Mouse (Mus musculus) CD4-positive helper T cell, adult 2 months (primary cell): ENCODE data around the gene Hand1.
"Not testable (repeated sequence)": the region's sequence is repeated elsewhere in the genome, so short reads cannot be mapped to it uniquely, and the experiment has no call there.

Experiments
- DNase-seq: peaks from one replicate; pipeline ENCODE4 v3.0.0-alpha.2; 2012; ENCODE audit warnings: low read depth, missing footprints, low spot score

Gene Hand1

DNA sequence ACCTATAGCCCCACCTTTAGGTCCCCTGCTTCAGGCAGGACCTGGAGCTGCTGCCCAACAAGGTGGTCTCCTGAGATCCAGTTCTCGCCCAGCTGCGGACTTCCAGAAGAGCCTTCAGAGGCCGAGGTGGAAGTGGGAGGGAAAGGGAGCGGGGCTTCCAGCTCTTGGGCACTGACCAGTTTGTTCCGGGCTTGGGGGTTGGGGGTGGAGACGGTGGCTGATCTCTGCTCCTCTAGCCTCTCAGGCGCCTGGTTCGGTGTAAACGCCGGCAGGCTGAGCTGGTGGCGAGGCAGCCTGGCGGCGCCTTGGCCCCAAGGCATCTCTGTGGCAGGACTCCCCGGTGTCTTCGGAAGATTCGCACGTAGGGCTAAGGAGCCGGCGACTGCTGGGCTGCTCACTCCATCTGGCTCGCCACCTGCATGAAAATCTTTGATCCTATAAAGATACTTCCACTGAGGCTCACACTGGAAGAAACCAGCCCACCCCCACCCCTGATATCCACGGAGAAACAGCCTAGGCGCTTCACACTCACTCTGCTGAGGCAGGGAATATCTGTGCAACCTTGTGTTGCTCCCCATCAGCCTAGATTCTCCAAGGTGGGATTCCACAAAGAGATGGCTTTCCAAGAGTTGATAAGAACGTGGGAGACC lies at the start of gene Hand1:
Gene Hand1 (minus strand): TSS at position 267 of the 650 bp plus-strand sequence.
- no peak for DNase-seq

DNA sequence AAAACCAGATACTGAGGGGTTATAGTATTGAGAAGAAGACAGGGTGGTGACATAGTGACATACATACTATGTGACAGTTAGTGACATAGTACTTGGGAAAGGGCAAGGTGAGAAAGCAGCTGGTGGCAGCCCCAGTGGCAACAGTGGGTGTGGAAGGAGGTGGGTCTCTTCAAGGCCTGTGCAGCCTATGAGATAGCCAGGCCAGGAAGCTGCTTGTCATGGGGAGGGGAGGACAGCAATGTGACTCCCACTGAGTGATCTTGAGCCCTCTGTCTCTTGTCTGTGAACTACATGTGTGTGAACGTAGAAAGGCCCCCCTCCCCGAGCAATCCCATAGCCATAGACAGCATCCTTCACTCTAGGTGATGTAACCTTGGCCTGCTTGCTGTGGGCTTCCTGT lies 43.5 kb upstream of the Hand1 start:
- no peak for DNase-seq

DNA sequence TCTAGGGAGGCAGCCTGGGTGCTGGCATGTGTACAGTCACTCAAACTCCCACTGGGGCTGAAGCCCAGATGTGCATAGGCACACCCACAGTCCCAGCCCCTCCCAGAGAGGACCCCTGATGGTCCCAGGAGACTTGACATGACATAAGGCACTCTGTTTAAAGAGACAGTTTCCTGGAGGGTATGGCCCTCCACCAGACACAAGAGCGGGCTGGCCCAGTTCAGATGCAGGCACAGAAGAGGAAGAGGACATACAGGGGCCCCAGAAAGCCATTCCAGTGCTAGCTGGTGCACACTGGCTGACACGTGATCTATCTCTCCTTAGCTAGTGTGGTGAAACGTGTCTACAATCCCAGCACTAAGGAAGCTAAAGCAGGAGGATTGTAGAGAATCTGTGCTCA lies 40.4 kb upstream of the Hand1 start:
- no peak for DNase-seq

DNA sequence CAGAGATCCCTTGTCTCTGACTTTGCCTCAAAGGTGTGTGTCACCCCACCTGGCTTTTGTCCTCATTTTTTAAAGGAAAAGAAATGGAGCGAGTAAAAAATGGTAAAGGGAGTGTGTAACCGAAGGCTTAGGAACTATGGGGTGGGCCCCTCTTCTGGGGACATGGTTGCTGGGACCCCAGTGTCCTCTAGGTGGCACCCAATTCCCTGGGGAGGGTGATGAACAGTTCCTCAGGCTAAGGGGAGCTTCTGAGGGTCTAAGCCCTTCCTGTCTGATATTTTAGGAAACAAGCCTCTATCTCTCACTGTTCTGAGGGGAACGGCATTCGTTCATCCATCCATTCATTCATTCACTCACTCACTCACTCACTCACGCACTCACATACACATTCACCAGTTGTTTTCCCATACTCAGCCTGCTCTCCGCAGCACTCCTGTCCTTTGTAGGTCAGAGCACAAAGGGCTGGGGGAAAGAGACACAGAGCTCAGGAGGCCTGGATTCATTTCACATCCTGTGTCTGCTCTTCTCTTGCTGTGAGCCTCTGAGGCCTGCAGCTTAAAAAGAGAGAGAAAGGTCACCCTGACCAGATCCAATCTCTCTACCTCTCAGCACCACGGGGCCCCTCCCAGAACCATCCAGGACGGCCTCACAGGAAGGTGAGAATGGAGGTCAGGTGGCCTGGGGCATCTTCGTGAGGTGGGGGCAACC lies 36.3 kb upstream of the Hand1 start:
- DNase-seq = no peak

DNA sequence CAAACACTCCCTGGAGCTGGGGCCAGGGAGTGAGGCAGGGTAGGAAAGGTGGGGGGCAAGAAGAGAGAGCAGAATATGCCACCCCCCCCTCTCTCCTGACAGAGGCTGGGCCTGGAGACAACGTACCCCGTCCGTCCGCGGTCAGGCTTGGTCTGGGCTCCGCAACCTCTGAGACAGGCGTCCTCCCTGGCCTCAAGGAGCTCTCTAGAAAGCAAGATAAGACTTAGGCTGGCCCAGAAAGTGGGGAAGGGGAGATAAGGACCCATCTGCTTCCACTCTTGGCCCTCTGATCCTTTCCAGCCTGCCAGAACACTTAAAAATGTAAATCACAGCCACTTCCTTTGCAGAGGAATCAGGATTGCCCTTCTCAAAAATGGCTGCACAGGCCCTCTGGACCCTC lies 33.8 kb upstream of the Hand1 start:
- DNase-seq = no peak

DNA sequence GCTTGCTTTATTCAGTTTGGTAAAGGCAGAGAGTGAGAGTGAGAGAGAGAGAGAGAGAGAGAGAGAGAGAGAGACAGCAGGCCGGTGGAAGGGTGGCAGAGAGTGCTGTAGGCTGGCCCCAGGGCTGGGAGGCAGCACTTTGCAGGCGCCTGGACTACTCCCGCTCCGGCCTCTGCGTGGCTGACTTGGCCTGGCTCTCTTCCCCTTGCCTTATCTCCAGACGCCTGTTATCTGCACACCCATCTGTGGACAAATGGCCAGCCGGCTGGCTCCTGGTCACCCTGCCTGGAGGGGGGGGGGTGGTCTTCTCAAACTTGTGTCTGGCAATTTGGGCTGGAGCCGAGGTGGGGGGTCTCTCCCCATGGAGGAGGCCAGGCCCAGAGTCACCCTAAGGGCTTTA lies 32.0 kb upstream of the Hand1 start:
- DNase-seq = no peak

DNA sequence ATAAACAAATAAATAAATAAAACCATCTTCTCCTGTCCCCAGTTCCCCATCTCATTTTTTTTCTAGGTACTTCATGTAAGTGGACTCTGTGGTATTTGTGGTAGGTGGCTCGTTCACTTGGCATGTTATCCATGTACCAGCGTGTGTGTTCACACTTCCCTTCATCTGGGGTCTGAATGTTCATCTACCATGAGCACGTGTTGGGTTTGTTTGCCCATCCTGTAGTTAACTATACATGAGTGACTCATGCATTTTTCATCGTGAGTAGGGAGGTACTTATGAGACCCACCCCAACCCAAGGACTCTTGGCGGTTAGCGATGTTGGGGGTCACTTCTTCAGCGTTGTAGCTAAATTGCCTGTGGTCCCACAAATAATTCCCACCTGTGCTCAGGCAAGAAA lies 29.5 kb upstream of the Hand1 start:
- DNase-seq = no peak

DNA sequence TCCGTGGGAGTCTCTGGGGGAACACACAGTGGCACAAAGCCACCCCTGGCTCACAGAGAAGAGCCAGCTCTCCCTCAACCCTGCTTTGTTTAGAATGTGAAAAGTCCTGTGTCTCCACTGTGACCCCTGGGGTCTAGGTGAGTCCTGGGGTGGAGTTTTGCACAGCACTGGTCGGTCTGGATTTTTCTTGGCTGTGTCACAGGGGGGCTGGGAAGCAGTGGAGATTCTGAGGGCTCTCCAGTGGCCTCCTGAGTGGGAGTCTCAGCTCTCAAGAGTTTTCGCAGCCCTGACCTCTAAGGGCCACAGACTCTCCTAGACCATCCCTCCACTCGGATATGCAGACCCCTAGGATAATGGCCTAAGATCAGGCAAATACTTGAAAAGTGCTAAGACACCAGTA lies 25.1 kb upstream of the Hand1 start:
- no peak for DNase-seq

DNA sequence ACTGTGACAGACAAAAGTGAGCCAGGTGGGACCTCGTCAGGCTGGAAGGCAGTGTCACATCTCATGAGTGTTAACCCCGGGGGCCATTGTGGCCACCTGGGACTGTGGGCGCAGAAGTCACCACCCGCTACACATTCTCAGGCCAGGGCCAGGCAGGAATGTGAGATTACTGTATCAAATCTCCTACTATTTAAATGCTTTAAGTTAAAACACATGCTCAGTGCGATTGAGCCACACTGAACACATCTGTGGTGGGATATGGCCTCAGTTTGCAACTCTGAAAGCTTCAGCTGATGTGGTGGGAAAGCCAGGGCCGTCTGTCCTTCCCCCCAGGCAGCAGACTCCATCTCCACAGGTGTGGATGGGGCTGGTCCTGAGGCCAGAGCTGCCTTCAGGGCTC lies 21.0 kb upstream of the Hand1 start:
- no peak for DNase-seq

DNA sequence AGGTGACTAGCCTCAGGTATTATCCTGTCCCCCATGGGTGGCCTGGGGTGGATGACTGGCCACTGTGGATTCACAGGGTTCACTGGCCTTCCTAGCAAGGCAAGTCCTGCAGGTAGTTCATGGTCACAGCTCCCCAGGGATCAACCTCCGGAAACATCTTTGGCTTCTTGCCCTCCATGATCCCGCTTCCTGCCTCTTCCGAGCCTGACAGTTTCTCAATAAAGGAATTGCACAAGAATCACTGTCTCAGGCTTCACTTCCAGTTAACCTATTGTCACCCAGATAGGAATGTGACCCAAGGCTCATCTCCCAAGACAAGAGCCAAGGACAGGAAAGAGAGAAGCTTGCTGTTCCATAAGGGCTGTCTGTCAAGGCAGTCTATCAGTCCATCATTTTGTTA lies 18.3 kb upstream of the Hand1 start:
- no peak for DNase-seq

DNA sequence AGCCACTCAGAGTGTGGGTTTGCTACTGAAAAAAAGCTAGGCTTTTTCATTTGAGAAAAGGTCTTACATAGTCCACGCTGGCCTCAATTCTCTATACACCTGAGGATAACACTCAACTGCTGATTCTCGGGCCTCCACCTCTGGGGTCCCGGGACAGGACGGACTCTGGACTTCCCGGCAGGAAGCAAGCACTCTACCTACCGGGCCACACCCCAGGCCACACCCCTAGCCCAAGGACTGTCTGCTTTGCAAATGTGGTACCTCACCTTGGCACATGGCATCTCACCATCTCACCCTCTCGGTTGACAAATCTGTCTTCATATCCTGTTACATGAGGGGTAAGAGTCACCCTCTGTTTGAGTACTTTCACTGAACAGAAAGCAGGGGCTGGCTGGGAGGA lies 17.7 kb upstream of the Hand1 start:
- no peak for DNase-seq

DNA sequence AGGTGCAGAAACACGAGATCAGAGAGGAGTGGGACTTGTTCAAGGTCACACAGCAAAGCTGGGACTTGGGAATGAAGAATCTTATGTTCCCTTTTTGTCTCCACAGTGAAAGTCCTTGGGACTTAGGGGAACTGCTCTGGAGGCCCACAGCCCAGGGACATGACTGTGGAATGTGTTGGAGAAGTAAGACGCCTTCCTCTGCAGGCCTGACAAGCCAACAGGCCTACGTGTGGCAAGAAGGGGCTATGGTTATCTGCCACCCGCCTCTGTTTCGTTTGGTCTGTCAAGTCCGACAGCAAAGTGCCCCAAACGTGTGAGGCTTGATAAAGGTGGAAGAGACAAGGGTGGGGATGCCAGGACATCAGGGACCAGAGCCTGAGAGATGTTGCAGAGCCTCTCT lies 14.8 kb upstream of the Hand1 start:
- DNase-seq = no peak

DNA sequence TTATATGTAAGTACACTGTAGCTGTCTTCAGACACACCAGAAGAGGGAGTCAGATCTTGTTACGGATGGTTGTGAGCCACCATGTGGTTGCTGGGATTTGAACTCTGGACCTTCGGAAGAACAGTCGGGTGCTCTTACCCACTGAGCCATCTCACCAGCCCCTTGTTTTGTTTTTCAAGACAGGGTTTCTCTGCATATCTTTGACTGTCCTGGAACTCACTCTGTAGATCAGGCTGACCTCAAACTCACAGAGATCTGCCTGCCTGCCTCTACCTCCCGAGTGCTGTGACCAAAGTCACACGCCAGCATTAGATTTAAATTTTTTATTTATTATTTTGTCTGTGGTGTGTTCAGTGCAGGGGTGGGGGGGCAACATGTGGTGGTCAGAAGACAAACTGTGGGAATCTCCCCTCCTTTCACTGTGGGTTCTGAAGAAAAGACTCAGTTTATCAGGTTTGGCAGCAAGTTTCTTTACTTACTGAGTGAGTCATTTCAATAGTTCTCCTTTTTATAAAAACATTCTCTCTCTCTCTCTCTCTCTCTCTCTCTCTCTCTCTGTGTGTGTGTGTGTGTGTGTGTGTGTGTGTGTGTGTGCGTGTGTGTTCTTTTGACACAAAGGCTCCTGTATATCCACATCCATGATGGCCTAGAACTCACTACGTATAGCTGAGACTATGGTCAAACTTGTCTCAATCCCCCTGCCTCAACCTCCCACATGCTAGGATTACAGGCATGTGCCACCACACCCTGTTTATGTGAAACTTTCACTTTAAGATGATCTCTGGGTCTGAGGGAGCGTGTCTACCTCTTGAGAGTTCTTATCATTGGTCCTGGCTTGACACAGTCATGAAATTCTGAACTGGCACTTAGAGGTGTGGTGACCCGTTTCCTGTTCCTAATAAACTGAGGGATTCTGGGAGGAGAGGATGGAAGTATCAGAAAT lies 14.1 kb upstream of the Hand1 start:
- DNase-seq = not testable (repeated sequence)

DNA sequence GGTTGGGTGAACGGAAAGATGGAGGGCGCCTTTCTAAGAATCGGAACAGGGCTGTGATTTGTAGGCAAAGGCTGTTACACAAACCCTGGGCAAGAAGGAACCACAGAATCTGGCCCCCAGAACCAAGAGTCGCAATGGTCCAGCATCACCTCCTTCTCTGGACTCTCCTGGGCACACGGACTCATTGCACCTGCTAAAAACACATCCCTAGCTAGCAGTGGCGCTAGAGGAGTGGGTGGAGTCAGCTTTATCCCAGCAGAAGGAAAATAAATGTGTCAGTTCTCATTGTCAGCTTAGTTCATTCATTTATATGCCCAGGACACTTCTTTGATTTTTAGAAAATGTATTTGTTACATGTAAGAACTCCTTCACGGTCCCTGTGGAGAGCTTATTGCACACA lies 8.8 kb upstream of the Hand1 start:
- no peak for DNase-seq

DNA sequence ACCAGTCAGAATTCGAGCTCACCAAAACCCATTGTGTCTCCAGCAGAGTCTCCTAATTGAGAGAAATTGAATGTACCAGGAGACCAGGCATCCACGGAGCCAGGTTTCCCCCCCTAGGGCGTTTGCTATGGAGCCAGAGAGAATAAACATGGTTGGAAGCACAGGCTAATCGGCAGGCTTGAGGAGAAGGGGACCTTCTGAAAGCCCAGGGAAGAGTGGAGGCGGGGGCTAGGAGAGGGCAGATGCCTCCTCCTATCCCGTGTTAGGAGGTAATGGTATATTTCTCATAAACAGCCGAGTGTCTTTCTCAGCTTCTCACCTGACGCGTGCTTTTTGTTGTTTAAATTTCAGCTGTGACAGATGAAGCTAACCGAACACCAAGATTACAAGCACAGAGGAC lies 8.4 kb upstream of the Hand1 start:
- DNase-seq = no peak

DNA sequence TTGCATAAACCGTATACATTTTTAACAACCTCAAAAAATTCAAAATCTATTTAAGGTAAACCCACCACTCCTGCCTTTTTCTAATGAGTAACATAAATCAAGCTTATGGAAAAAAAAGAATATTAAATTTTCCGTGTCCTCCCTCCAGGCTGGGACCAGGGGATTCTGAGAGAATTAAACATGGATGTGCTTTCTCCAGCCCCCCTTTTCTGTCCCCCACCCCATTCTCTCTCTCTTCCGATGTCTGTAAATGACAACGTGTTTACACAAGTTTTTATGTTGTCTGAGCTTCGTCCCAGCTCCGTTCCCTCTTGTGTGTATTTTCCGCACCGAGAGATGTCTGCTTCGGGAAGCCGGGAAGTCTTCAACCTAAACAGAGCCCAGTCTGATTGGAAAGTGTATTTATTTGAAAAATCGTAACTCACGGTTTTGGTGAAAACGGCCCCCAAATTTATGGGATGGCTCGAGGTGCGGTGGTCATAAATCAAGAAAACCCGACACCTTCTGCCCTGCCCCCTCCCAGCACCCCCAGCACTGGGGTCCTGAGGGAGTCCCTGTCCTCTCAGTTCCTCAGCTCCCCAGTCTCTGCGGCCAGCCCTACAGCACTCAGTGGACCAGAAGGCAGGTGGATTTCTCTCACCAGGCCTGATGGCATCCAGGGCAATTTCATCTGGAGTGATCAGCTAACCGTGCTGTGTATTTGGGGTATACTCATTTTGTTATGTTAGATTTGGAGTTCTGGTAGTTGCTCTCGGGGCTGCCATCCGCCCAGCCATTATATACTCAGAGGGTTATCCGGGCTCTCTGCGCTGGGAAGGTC lies 5.5 kb upstream of the Hand1 start:
- DNase-seq = no peak

DNA sequence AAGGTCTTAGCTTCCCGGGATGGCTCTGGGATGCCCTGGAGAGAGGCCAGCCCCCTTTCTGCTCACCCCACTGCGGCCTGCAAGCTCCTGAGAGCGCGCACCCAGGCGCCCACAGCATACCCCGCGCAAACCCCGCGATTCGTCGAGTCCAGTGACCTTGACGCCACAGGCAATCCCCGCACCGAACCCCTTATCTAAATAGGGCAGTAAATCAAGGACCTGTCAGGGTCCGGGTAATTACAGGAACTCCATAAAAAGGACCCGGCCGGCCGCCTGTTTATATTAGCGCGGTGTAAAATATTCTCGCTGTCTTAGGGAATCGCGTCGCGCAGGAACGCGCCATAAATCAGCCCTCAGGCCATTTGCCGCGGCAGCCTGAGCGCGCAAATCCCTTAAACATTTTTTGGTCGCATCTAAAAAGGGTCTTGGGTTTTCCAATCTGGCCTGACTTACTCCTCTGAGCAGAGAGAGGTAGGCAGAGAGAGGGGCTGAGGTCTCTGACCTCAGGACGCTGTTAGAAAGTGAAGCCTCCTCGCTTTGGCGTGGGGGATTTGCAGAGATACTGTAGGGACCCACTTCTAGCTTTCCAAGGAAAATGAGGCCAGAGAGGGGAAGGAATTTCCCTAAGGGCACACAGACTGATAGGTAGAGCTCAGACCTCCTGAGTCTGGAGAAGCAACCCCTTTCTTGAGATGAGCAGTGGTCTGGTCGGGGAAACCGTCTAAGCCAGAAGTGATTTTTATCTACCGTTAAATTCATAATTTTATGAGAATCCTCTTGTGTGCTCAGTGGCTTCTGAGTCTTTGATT lies 4.5 kb upstream of the Hand1 start:
- DNase-seq = no peak

DNA sequence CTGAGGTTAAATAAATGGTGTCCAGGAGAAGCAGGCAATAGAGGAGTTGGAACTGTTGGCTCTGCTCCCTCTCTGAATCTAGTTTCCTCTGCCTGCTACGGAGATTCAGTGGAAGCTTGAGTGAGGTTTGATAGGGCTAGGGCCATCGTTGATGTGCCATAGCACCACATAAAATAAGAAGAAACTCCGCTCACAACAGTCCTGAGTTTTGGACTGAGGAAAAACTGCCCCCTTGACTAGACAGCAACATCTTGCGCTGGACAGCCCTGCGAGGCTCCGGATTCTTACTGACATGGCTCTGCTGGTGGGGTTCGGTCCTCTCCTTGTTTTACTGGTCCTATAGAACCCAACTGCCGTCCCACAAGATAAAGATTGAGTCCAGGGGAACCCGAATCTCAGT lies 3.8 kb upstream of the Hand1 start:
- no peak for DNase-seq

DNA sequence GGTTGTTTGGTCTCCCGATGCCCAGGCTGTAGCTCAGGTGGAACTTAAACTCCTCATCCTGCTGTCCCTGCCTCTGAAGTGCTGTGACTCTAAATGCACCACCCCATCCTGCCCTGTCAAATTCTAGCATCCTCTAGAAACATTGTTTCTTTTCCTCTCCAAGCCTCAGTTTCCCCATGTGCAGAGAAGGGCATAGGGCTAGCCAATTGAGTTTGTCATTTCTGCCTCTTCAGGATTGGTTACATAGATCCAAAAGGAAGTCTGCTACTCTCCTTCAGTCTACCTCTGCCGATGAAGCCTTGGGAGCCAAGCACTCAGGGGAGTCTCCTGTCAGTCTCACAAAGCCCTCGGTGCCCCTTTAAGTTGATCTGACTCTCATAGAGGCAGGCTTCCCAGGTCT lies 3.3 kb upstream of the Hand1 start:
- no peak for DNase-seq

DNA sequence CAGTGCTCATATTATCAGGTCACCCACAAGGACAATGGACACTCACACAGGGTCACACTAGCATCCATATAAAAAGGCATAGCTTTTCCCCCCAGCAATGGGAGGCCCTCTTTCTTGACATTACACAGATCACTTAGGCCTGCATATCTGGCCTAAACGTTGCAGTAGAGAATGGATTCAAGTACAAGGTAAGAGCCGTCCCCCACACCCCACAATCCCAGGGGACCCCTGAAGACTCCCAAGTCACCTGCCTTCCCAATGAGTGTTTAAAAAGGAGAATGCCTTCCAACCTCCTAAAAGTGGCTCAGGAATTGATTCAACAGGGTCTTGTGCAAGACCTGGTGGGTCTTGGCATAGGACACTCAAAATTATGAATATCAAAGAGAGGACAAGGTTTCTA lies 2.7 kb upstream of the Hand1 start:
- DNase-seq = no peak

DNA sequence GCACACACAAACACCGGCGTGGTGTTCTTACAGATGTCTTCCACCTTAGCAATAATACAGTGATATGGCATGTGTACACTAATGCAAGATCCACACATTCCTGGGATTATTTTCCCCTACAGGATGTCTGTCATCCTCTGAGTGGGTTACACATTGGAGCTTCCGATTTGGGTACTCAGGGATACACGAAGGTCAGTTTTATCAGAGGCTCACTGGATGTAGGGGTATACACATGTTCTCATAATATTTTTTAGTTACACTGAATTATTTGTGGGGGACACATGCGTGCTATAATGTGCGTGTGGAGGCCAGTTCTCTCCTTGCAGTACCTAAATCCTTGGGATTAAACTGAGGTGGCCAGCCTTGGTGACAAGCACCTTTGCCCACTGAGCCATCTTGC lies 1.4 kb upstream of the Hand1 start:
- DNase-seq = no peak
